Mouse (Mus musculus) c-Kit-positive CD71-positive TER-119-negative erythroid progenitor cells, embryonic 14.5 days (primary cell): ENCODE measurements around the gene Gch1.

Source experiments
- DNase-seq: peaks from one replicate; pipeline ENCODE4 v3.0.0-alpha.2; 2013; ENCODE audit warnings: low read depth

The Gch1 gene

DNA sequence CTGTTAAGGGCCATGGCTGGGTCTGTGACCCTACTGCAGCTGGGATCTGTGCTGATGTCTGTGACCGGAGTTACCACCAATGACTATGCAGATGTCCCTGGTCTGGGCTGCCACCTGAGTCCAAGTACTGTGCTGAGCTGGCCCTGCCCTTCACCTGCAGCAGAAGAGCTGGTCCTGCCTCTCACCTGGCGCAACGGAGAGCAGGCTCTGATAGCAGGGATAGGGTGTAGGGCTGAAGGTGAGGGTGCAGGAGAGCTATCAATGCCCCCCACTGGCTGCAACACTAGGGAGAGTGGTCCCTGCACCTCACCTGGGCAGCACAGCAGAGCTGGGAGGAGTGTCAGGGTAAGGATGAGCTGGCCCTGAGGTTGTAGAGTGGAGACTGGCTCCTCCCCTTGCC lies 17.4 kb upstream of the Gch1 start:
- DNase-seq: no peak

DNA sequence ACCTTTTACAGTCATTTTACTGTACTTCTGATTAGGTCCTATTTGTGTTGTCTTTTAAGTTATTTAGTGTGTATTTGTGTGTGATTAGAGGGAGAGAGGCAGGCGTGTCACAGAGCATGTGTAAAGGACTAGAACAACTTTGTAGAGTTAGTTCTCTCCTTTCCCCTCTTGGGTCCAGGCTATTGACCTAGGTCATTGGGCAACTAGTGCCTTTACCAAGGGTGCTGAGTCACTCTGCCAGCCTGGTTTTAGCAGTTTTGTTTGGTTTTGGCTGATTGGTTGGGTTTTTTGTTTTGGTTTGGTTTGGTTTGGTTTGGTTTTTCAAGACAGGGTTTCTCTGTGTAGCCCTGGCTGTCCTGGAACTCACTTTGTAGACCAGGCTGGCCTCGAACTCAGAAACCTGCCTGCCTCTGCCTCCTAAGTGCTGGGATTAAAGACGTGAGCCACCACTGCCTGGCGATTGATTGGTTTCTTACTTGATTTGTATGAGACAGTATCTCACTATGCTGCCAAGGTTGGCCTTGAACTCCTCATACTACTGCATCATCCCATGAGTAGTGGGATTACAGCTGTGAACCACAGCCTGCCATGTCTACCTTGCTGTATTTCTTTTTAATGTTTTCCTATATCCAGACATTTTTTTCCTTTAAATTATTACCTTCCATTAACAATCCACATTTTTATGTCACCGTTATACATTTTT lies 16.2 kb upstream of the Gch1 start:
- no peak for DNase-seq

GRCm38 (mm10) chr14:47197340-47197739 lies 8.1 kb upstream of the Gch1 start:
- DNase-seq: no peak

DNA sequence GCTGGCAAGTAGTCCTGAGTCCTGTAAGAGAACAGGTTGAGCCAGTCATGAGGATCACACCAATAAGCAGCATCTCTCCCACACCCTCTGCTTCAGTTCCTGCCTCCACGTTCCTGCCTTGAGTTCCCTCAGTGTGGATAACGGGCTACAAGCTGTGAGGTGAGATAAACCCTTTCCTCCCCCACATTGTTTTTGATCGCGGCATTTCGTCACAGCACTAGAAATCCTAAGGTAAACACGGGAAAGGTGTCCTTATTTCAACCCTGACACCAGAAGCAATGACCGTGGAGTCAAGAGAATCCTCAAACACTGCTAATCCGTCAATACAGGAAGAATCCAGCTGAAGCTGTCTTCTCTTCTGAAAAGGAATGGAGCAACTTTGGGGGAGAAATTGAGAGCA lies 7.5 kb upstream of the Gch1 start:
- no peak for DNase-seq

DNA sequence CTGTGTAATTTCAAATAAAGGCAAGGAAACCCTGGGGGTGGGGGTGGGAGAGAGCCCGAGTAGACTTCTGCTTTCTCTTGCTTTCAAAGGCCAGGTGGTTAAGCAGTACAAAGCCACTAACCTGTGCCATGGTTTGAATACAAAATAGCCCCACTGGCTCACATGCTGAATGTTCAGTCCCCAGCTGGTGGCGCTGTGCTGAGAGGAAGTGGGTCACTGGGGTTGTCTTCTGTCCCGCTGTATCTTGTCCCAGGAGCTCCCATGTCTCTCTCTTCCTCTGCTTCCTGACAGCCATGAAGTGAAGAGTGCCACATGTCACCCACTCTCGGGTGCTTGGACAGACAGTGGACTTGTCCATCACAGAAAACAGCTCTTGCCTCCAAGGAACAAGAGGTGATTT lies 4.9 kb upstream of the Gch1 start:
- no peak for DNase-seq

DNA sequence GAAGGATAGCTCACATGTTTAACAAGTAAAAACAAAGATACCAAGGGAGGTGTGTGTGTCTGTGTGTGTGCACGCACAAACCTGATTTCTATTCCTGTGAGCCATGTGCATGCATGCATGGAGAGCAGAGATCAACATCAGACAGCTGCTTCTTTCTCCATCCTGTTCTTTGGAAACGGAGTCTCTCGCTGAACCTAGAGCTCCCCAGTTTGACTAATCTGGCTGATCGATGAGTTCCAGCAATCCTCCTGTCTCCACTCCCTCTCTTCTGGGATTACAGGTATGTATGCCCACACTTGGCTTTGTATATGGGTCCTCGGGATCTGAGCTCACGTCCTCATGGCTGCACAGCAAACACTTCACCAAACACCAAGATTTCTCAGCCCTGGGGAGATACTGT lies 4.3 kb upstream of the Gch1 start:
- no peak for DNase-seq

DNA sequence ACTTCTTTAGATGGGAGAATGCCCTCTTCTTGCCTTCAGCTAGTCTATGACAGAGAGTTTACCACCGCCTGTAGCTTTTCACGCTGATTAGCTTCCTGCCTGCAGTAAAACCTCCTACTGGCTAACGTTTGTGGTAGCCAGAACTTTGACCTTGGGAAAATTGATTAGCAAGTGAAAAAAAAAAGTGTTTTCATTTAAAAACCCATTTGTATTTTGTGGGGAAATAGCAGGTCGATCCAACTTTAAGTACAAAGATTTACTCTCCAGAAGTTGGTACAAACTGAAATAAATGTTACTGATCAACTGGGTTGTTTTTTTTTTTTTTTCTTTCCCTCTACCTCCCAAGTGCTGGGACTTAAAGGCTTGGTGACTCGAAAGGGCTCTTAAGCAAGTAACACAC lies 2.6 kb upstream of the Gch1 start:
- DNase-seq: no peak

- no peak for DNase-seq
Measured at GRCm38 (mm10) chr14:47190626-47191025, 1.4 kb upstream of the Gch1 start.

- no peak for DNase-seq
Measured at GRCm38 (mm10) chr14:47189635-47189955, 382 bp upstream of the Gch1 start.

- no peak for DNase-seq
Measured at GRCm38 (mm10) chr14:47188475-47188847, 752 bp downstream of the Gch1 start.

GRCm38 (mm10) chr14:47187666-47188360 lies 1.4 kb downstream of the Gch1 start:
- no peak for DNase-seq

- no peak for DNase-seq
Measured at GRCm38 (mm10) chr14:47187261-47187660, 2.0 kb downstream of the Gch1 start.

GRCm38 (mm10) chr14:47186561-47186960 lies 2.7 kb downstream of the Gch1 start:
- DNase-seq: no peak

DNA sequence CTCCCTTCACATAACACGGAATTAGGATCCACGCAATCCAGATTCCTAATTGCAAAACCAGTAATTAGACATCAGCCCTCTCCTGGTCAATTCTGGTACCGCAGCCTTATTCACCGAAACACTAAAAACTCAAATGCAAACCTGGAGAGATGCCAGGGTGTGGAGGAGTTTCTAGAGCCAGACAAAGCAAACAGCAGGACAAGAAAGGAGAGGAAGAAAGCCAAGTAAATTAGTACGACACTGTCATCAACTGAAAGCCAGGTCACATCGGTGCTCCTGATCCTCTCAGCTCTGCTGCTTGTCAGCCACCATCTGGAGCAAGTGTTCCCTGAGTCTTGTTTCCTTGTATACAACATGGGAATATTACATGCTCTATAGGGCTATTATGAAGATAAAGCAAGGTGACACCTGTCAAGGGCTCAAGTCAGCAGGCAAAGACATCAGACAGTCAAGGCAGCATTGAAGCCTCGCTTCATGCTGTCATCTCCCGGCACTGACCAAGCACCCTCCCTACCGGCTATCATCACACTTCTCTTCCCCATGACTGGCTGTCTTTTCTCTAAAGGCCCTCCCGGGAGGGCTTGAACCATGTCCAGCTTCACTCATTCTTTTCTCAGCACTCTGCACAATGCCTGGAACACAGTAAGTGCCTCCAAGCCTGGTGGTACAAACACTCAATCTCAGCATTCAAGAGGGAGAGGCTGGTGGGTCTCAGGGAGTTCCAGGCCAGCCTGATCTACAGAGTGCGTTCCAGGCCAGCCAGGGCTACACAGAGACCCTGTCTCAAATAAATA lies 7.5 kb downstream of the Gch1 start:
- peak; percentile 31 for DNase-seq

DNA sequence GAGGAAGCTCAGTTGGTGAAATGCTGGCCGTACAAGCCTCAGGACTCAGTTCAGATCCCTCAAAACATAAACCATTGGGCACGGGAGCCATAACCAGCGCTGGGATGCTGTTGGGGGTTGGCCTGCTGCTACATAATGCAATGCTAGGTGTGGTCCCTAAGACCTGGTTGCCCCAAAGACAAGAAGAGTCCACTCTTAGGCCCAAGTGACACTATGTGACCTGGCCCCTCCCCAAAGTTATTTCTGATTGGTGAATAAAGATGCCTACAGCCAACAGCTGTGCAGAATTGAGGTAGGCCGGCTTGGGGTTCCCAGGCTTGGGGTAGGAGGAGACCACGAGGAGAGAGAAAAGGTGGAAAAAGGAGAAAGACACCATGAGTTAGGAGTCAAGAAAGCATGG lies 10.4 kb downstream of the Gch1 start:
- no peak for DNase-seq

GRCm38 (mm10) chr14:47177846-47178414 lies 11.3 kb downstream of the Gch1 start:
- no peak for DNase-seq

DNA sequence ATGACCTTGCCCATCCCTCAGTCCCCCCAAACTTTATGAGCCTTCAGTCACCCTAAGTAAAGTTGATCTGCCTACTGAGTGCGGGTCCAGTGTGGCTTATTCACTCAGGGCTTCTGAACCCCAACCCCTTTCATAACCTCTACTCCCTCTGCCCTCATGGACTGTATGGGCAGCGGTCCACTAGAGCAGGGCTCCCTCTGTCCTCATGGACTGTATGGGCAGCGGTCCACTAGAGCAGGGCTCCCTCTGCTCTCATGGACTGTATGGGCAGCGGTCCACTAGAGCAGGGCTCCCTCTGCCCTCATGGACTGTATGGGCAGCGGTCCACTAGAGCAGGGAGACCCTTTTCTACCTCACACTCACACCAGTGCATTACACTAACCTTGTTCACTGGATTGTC lies 13.0 kb downstream of the Gch1 start:
- no peak for DNase-seq

GRCm38 (mm10) chr14:47175136-47175535 lies 14.1 kb downstream of the Gch1 start:
- DNase-seq: no peak

GRCm38 (mm10) chr14:47172073-47172472 lies 17.1 kb downstream of the Gch1 start:
- no peak for DNase-seq

- no peak for DNase-seq
Measured at GRCm38 (mm10) chr14:47170499-47171109, 18.6 kb downstream of the Gch1 start.

DNA sequence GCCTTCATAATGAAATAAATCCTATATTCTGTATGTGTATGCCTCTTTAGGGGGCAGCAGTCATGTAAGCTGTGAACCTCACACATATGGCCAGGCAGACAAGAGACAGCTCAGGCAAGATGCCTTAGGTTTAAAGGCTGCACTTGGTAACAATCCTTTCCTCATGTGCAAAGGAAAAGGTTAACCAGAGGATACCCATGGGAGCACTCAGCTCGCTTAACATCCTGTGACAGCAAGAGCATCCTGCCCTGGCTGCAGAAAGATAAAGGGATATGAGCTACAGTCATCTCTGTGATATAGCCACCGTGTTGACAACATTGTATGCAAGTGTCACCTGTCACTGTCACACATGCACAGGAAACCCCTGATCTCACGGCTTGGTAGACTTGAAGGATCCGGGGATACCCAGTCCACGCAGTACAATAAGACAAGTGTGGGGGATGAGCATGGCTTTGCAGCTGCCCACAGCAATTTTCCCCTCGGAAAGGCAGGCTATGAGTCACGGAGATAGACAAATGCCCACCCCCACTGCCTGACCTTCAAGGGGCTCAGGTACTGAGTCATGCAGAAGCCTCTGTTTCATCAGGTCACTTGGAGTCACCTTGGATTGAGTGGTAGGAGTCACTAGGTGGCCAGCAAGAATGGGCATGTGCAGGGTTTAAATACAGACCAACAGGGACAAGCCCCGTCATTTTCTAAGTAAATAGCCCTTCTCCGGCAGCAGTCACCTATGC lies 19.4 kb downstream of the Gch1 start:
- DNase-seq: no peak

DNA sequence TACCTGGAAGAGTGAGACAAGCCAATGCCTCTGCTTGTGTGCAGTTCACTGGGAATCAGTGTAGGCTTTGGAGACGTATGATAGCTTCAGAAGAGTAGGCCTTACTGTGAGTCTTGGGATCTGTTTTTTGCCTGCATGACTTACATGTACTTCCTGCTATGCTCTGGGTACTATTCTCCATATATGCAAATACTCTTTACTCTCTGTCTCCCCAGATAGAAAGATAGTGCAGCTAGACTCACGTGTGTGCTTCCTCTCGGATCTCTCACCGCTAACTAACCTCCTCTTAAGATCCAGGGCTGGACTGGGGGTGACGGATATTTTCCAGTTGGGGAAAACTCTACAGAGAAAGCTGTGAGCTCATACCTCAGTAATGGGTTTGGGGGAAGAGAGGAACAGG lies 23.5 kb downstream of the Gch1 start:
- no peak for DNase-seq
